19 mouse cellular contexts compared by ENCODE assay signal in genomic region chr17:93261206-93261504, GRCm38 (mm10).
DNase-seq lines count a peak whose midpoint lies in the region; ATAC-seq and TF ChIP-seq lines count a peak whose summit lies in the region.
"Had no signal": no experiment of that assay in that cellular context is flagged by ENCODE, and none has a peak within 500 bp of the region (broad histone marks: within the 10 kb centered on the region; RNA-seq: fewer than 3 reads in every experiment).

No protein-coding gene starts in this region.

- no peaks in the 10 kb centered on the region for H3K36me3 ChIP-seq in forebrain, embryonic 10.5 days (replicated peaks)
- H3K36me3 ChIP-seq in forebrain, postnatal 0 days (ENCODE audit: insufficient read depth): no peaks in the 10 kb centered on the region
- H3K36me3 ChIP-seq in hindbrain, embryonic 11.5 days (ENCODE audit: control insufficient read depth, insufficient read depth, low read length): no peaks in the 10 kb centered on the region
- H3K36me3 ChIP-seq in midbrain, embryonic 11.5 days (ENCODE audit: control insufficient read depth, insufficient read depth, low read length): no peaks in the 10 kb centered on the region
- no peaks in the 10 kb centered on the region for H3K36me3 ChIP-seq in neural tube, embryonic 13.5 days
- no peaks in the 10 kb centered on the region for H3K36me3 ChIP-seq in liver, embryonic 12.5 days

- H3K27ac ChIP-seq in forebrain, embryonic 10.5 days: peak overlapping the region; percentile 77
- H3K27ac ChIP-seq in forebrain, postnatal 0 days (ENCODE audit: low read depth, low read length): no peak overlapping the region
- no peak overlapping the region for H3K27ac ChIP-seq in hindbrain, embryonic 11.5 days (ENCODE audit: low read depth, low read length)
- no peak overlapping the region; the same call in 1 of the 2 replicates for H3K27ac ChIP-seq in midbrain, embryonic 11.5 days (ENCODE audit: low read depth, low read length)
- 0 out of 2 replicates have a peak overlapping the region, but pooled peaks have one; percentile 6 for H3K27ac ChIP-seq in neural tube, embryonic 13.5 days (replicated peaks)
- H3K27ac ChIP-seq in liver, embryonic 12.5 days: no peak overlapping the region
- H3K27ac ChIP-seq: kidney, postnatal 0 days; layer of hippocampus, adult 2 months had no signal

- H3K27me3 ChIP-seq in forebrain, embryonic 10.5 days (ENCODE audit: poor library complexity, severe bottlenecking): no peaks in the 10 kb centered on the region
- H3K27me3 ChIP-seq in forebrain, postnatal 0 days (ENCODE audit: insufficient read depth, low read length): no peaks in the 10 kb centered on the region
- no peaks in the 10 kb centered on the region for H3K27me3 ChIP-seq in hindbrain, embryonic 11.5 days (ENCODE audit: control insufficient read depth, insufficient read depth, low read length)
- H3K27me3 ChIP-seq in midbrain, embryonic 11.5 days (ENCODE audit: control insufficient read depth, insufficient read depth, low read length): no peaks in the 10 kb centered on the region
- H3K27me3 ChIP-seq in neural tube, embryonic 13.5 days: no peaks in the 10 kb centered on the region
- no peaks in the 10 kb centered on the region for H3K27me3 ChIP-seq in liver, embryonic 12.5 days (replicated peaks)
- H3K27me3 ChIP-seq: Patski had no signal

- DNase-seq in forebrain, embryonic 10.5 days (ENCODE audit: extremely low spot score, low spot score): no peak
- DNase-seq in forebrain, postnatal 0 days: no peak
- no peak for DNase-seq in hindbrain, embryonic 11.5 days (ENCODE audit: low spot score)
- DNase-seq in midbrain, embryonic 11.5 days (ENCODE audit: low spot score, missing footprints): no peak
- DNase-seq in heart, adult 9 months (ENCODE audit: low spot score in 2 of 2): no peak
- DNase-seq: adrenal gland, adult 8-10 months; gastrocnemius, postnatal 36 days; kidney, adult 11 months; lung, adult 2 months; right cerebral cortex, postnatal 4 days; thymus, adult 2 months had no signal

- peaks cover 34% of the 10 kb centered on the region for H3K4me1 ChIP-seq in forebrain, embryonic 10.5 days
- H3K4me1 ChIP-seq in forebrain, postnatal 0 days (ENCODE audit: insufficient read depth): 0 out of 2 replicates have a peak, but pooled peaks cover 5% of the 10 kb centered on the region
- no peaks in the 10 kb centered on the region for H3K4me1 ChIP-seq in hindbrain, embryonic 11.5 days (replicated peaks; ENCODE audit: control insufficient read depth, insufficient read depth, low read length)
- H3K4me1 ChIP-seq in midbrain, embryonic 11.5 days (ENCODE audit: control insufficient read depth, insufficient read depth, low read length): peaks cover 5% of the 10 kb centered on the region; the same call in 1 of the 2 replicates
- peaks cover 10% of the 10 kb centered on the region for H3K4me1 ChIP-seq in neural tube, embryonic 13.5 days (replicated peaks)
- no peaks in the 10 kb centered on the region for H3K4me1 ChIP-seq in liver, embryonic 12.5 days

- WGBS in forebrain, embryonic 10.5 days: 50% methylated on average over 1 of the region's 1 CpGs
- 8% methylated on average over 1 of the region's 1 CpGs for WGBS in forebrain, postnatal 0 days
- WGBS in hindbrain, embryonic 11.5 days: 57% methylated on average over 1 of the region's 1 CpGs
- WGBS in midbrain, embryonic 11.5 days: 41% methylated on average over 1 of the region's 1 CpGs
- 61% methylated on average over 1 of the region's 1 CpGs for WGBS in neural tube, embryonic 13.5 days
- WGBS in liver, embryonic 12.5 days (ENCODE audit: insufficient replicate concordance): 25% methylated on average over 1 of the region's 1 CpGs

- H3K4me2 ChIP-seq in forebrain, postnatal 0 days (ENCODE audit: low read depth): no peak overlapping the region
- H3K4me2 ChIP-seq in hindbrain, embryonic 11.5 days (replicated peaks; ENCODE audit: low read depth, low read length): no peak overlapping the region
- no peak overlapping the region for H3K4me2 ChIP-seq in midbrain, embryonic 11.5 days
- no peak overlapping the region for H3K4me2 ChIP-seq in neural tube, embryonic 13.5 days
- no peak overlapping the region for H3K4me2 ChIP-seq in liver, embryonic 12.5 days
- H3K4me2 ChIP-seq: liver, embryonic 11.5 days had no signal

- no peak for TF ChIP-seq CTCF in forebrain, postnatal 0 days (IDR thresholded peaks at IDR 0.05; ENCODE audit: low read depth)

- H3K9me3 ChIP-seq in forebrain, embryonic 10.5 days: no peaks in the 10 kb centered on the region
- H3K9me3 ChIP-seq in forebrain, postnatal 0 days (ENCODE audit: low read length): no peaks in the 10 kb centered on the region
- no peaks in the 10 kb centered on the region for H3K9me3 ChIP-seq in hindbrain, embryonic 11.5 days (ENCODE audit: control insufficient read depth, low read length)
- no peaks in the 10 kb centered on the region for H3K9me3 ChIP-seq in midbrain, embryonic 11.5 days (ENCODE audit: control insufficient read depth, low read length)
- no peaks in the 10 kb centered on the region for H3K9me3 ChIP-seq in neural tube, embryonic 13.5 days
- H3K9me3 ChIP-seq in liver, embryonic 12.5 days (replicated peaks): no peaks in the 10 kb centered on the region

- H3K4me3 ChIP-seq in forebrain, embryonic 10.5 days: no peak overlapping the region
- H3K4me3 ChIP-seq in forebrain, postnatal 0 days (ENCODE audit: low read depth, low read length): no peak overlapping the region
- H3K4me3 ChIP-seq in hindbrain, embryonic 11.5 days (ENCODE audit: low read depth, low read length): no peak overlapping the region
- no peak overlapping the region for H3K4me3 ChIP-seq in midbrain, embryonic 11.5 days (ENCODE audit: low read depth, low read length)
- no peak overlapping the region for H3K4me3 ChIP-seq in neural tube, embryonic 13.5 days
- H3K4me3 ChIP-seq in liver, embryonic 12.5 days: no peak overlapping the region
- H3K4me3 ChIP-seq: layer of hippocampus, adult 2 months had no signal

- ATAC-seq in forebrain, postnatal 0 days: no peak
- ATAC-seq in hindbrain, embryonic 11.5 days (ENCODE audit: low FRiP score): peak; percentile 51
- ATAC-seq in midbrain, embryonic 11.5 days (ENCODE audit: low FRiP score): peak; percentile 61
- ATAC-seq in neural tube, embryonic 13.5 days (ENCODE audit: low read depth): peak; percentile 69
- ATAC-seq in cerebellum, adult (ENCODE audit: insufficient number of reproducible peaks, low FRiP score, low TSS enrichment): no peak
- no peak for ATAC-seq in liver, embryonic 12.5 days
- ATAC-seq: CD4-positive, CD25-positive, alpha-beta regulatory T cell, adult 4 months; Patski had no signal

- no peak overlapping the region for H3K9ac ChIP-seq in forebrain, postnatal 0 days
- no peak overlapping the region for H3K9ac ChIP-seq in hindbrain, embryonic 11.5 days (ENCODE audit: low read depth, low read length)
- no peak overlapping the region for H3K9ac ChIP-seq in midbrain, embryonic 11.5 days (ENCODE audit: low read length)
- no peak overlapping the region for H3K9ac ChIP-seq in neural tube, embryonic 13.5 days
- H3K9ac ChIP-seq in liver, embryonic 12.5 days: no peak overlapping the region

Comparison
In these comparisons a context has a peak if more than half of its experiments do, and no peak if none do; other contexts are left out.
1. H3K27ac ChIP-seq: peak in forebrain, embryonic 10.5 days (single experiment) and neural tube, embryonic 13.5 days (single experiment); none in forebrain, postnatal 0 days (single experiment), hindbrain, embryonic 11.5 days (single experiment), midbrain, embryonic 11.5 days (single experiment) and liver, embryonic 12.5 days (single experiment).
2. ATAC-seq: peak in hindbrain, embryonic 11.5 days (single experiment), midbrain, embryonic 11.5 days (single experiment) and neural tube, embryonic 13.5 days (single experiment); none in forebrain, postnatal 0 days (single experiment), cerebellum, adult (single experiment) and liver, embryonic 12.5 days (single experiment).